Mouse (Mus musculus) liver, embryonic 14.5 days (tissue): ENCODE results near the gene Naa80. TPM values are rescaled to one million over a fixed set of nuclear protein-coding genes. Genes with fewer than 3 reads are reported as not detected.
A peak's percentile ranks its signal among the peaks of the same experiment; 100 is the strongest.

ENCODE experiments used
- ATAC-seq: fragments of 200-750 bp; cut with Nextera tagmentation; 2 replicates; pipeline ENCODE4 v1.8.0; 2017; ENCODE audit warnings: moderate number of reproducible peaks, mild to moderate bottlenecking, moderate library complexity; ENCODE audit not compliant: insufficient read depth
- DNase-seq, 3 experiments: peaks; one replicate each; pipeline ENCODE4 v3.0.0-alpha.2; 2012 to 2013; ENCODE audit warnings: low read depth in 3 of 3, low spot score in 3 of 3
- H3K27ac ChIP-seq: fragments of 300-500 bp; sonication (generic); 2 replicates; pipeline ENCODE4 v1.5.1; 2014; ENCODE audit warnings: moderate library complexity, mild to moderate bottlenecking, control low read depth, inconsistent platforms
- H3K27me3 ChIP-seq: fragments of 300-500 bp; sonication (generic); 2 replicates; pipeline ENCODE4 v1.6.1; 2014; ENCODE audit warnings: mild to moderate bottlenecking, low read length, moderate library complexity; ENCODE audit not compliant: control insufficient read depth, insufficient read depth
- H3K36me3 ChIP-seq: fragments of 300-500 bp; sonication (generic); replicated peaks from 2 replicates; pipeline ENCODE4 v1.6.1; 2014; ENCODE audit warnings: low read depth; ENCODE audit not compliant: control insufficient read depth, insufficient read depth
- H3K4me1 ChIP-seq, 2 experiments: fragments of 200-500 bp in 1 of 2; fragments of 300-500 bp in 1 of 2; sonication (generic) in 1 of 2; replicated peaks; 2 replicates each; pipeline ENCODE4 v1.6.1; 2012 to 2014; ENCODE audit warnings: antibody characterized with exemption in 1 of 2, inconsistent platforms in 1 of 2, low read length in 1 of 2; ENCODE audit not compliant: control insufficient read depth in 2 of 2, insufficient read depth in 2 of 2
- H3K4me2 ChIP-seq: fragments of 300-500 bp; sonication (generic); 2 replicates; pipeline ENCODE4 v1.6.1; 2014; ENCODE audit warnings: low read depth, mild to moderate bottlenecking, control low read depth, moderate library complexity
- H3K4me3 ChIP-seq, 2 experiments: fragments of 200-500 bp in 1 of 2; fragments of 300-500 bp in 1 of 2; sonication (generic) in 1 of 2; 2 replicates each; pipeline ENCODE4 v1.5.1; 2012 to 2014; ENCODE audit warnings: low read depth in 2 of 2, low read length in 2 of 2, mild to moderate bottlenecking in 2 of 2, control low read depth in 1 of 2, inconsistent platforms in 1 of 2, moderate library complexity in 1 of 2; ENCODE audit not compliant: insufficient read depth in 1 of 2
- H3K9ac ChIP-seq: fragments of 300-500 bp; sonication (generic); replicated peaks from 2 replicates; pipeline ENCODE4 v1.6.1; 2014; ENCODE audit warnings: mild to moderate bottlenecking, control low read depth, moderate library complexity
- H3K9me3 ChIP-seq: fragments of 300-500 bp; sonication (generic); 2 replicates; pipeline ENCODE4 v1.6.1; 2016; ENCODE audit warnings: low read length, mixed read lengths; ENCODE audit not compliant: control insufficient read depth
- CTCF ChIP-seq: IDR thresholded peaks from 2 replicates; pipeline ENCODE4 v1.5.1; 2016; ENCODE audit warnings: antibody characterized with exemption, low read depth, control low read depth
- EP300 ChIP-seq: IDR thresholded peaks from 2 replicates; pipeline ENCODE4 v1.6.1; 2016; ENCODE audit warnings: antibody characterized with exemption, low read depth
- WGBS: fragments of 180-500 bp; shearing (Covaris S2); extraction: QIAGEN DNeasy Blood & Tissue Kit; methylation state at CpG from one replicate; pipeline ENCODE4 v1.1.7; 2014; ENCODE audit not compliant: insufficient replicate concordance; 5-methylcytosine and 5-hydroxymethylcytosine counted together
- polyA plus RNA-seq, 2 experiments: library from polyadenylated mRNA; depleted of rRNA in 1 of 2; stranded (reverse) in 1 of 2; unstranded in 1 of 2; fragments of >200 nt; fragmentation: Nextera tagmentation in 1 of 2; extraction: Ambion mirVana in 1 of 2; gene quantifications; 2 replicates each; pipeline versions ENCODE4 v1.2.1 to v1.2.3; 2012 to 2014

The Naa80 gene
- polyA plus RNA-seq, 2 experiments = 8.9 to 11.4 TPM

DNA sequence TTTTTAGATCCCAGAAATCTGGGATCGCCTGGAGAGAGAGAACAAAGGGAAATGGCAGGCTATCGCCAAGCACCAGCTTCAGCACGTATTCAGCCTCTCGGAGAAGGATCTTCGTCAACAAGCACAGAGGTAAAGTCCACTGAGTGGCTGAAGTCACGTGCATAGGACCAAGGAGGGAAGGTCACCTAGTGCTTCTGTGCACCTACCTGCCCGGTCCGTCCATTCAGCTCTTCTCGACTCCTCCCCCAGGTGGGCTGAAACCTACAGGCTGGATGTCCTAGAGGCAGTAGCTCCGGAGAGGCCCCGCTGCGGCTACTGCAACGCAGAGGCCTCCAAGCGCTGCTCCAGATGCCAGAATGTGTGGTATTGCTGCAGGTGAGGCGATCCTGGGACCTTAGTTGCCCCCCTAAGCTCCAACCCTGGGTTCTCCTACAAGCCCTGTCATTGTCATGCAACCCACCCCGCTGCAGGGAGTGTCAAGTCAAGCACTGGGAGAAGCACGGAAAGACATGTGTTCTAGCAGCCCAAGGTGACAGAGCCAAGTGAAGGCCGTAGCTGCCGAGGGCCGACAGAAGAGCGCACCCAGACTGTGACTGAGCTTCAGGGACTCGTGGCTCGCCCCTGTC is 28.1 kb upstream of the Naa80 start:
- no peak for TF ChIP-seq EP300
- TF ChIP-seq CTCF = no peak
- DNase-seq (no peak), ATAC-seq (no peak)
- Histone ChIP-seq H3K4me2 (peak overlapping the region; percentile 67), H3K27ac (no peak overlapping the region), H3K4me1 (peaks cover 31 to 38% of the 10 kb centered on the region in 2 experiments), H3K4me3 (peak overlapping the region in 1 of 2 experiments; percentile 39; a peak in 2 of 4 replicates), H3K9me3 (no peaks in the 10 kb centered on the region), H3K9ac (no peak overlapping the region), H3K36me3 (no peaks in the 10 kb centered on the region), H3K27me3 (peaks cover 3% of the 10 kb centered on the region; the same call in 1 of the 2 replicates)
- WGBS = 39% methylated on average over 23 of the region's 23 CpGs

DNA sequence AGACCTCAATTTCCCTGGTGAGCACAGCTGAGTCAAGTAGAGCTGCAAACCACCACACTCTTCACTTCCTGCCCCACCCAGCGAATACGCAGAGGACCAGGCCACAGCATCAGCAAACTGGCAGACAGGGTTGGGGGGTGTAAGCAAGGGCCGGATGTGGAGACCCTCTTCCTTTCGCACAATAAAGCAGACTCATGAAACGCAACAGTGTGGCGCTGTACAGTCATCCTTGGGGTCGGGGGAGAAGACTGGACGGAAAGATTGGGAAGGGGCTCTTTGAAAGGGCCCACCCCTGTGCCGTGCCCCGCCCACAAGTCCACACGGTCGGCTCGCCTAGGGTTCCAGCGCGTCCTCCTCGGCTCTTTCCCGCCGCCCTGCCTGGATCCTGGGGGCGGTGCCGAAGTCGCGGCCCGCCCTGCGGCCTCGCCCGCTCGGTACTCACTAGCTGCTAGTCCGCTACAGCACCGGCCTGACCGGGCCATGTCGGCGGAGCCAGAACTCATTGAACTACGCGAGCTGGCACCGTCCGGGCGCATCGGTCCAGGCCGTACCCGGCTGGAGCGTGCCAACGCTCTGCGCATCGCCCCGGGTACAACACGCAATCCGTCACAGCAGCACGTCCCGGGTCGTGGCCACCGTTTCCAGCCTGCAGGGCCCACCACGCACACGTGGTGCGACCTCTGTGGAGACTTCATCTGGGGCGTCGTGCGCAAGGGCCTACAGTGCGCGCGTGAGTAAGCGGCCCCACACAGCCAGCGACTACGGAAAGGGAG is 27.4 kb upstream of the Naa80 start, which contains the start of gene Rassf1:
TSS of gene Rassf1 (plus strand) at position 439 of the 773 bp plus-strand sequence.
- TF ChIP-seq CTCF = peak; percentile 5; the same call in 1 of the 2 replicates
- TF ChIP-seq EP300 = no peak
- H3K4me3 ChIP-seq = peak within 1 kb of the TSS; percentile 39 to 41
- peaks cover 34 to 45% of the 10 kb centered on the region in 2 experiments for H3K4me1 ChIP-seq
- no peaks in the 10 kb centered on the region for H3K9me3 ChIP-seq
- peaks cover 3% of the 10 kb centered on the region; the same call in 1 of the 2 replicates for H3K27me3 ChIP-seq
- WGBS = 1% methylated on average over 63 of the region's 63 CpGs
- ATAC-seq = peak; percentile 27
- peak within 1 kb of the TSS; percentile 67 for H3K4me2 ChIP-seq
- DNase-seq = no peak
- H3K27ac ChIP-seq = no peak within 1 kb of the TSS
- peak within 1 kb of the TSS; percentile 58 for H3K9ac ChIP-seq
- H3K36me3 ChIP-seq = no peaks in the 10 kb centered on the region

DNA sequence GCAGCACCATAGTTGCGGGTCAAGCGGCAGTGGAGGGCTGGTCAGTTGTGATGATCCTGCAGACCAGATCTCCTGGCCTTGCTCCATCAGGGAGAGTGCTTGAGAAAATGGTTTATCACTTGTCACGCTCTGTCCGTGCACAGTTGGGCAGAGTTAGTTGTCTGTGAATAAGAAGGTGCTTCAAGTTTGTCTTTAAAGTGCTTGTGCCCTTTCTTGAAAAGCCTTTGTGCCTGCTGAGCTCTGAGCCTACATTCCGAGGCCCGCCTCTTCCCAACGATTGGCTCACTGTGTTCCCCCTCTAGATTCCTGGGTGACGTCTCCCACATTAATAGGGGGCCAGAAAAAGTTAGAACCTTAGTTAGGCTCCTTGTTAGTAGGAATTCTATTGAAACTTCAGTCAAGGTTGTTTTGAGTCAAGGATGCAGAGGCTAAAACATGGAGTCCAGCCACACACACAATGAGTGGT is 26.8 kb upstream of the Naa80 start:
- DNase-seq = no peak
- 29% methylated on average over 8 of the region's 8 CpGs for WGBS
- Histone ChIP-seq H3K9ac (peak overlapping the region; percentile 58), H3K4me3 (peak overlapping the region; percentile 39 to 41), H3K36me3 (peaks cover 3% of the 10 kb centered on the region), H3K27ac (no peak overlapping the region), H3K27me3 (peaks cover 3% of the 10 kb centered on the region; the same call in 1 of the 2 replicates), H3K4me2 (peak overlapping the region; percentile 67), H3K4me1 (peaks cover 36 to 46% of the 10 kb centered on the region in 2 experiments), H3K9me3 (no peaks in the 10 kb centered on the region)
- TF ChIP-seq EP300 = no peak
- TF ChIP-seq CTCF = no peak
- ATAC-seq = no peak

DNA sequence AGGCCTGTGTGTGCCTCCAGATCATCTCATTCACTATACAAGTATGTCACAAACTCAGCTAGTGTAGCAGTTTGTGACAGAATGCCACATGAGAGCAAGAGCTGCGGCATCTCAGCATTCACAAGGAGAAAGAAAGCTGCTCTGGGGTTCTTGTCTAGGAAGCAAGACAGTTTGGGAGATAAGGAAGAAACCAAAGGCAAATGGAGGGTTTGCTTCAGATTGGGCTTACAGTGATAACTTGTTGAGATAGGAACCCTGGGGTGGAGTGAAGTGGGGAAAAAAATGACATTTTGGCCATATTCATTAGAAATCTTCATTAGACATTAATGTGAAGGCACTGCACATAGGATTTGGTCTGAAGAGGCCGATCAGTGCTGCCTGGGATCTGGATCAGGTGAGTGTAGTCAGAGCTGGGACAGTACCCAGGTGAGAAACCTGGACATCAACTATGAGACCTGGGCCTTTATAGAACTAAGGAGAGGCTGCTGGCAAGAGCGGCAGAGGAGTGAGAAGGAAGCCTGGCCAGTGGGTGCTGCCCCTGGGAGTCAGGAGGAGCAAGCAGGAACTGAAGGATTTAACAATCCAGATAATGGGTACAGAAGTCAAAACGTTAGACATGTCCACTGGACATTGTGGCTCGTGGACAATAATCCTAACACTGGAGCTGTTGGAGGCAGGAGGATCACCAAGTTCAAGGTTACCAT is 25.8 kb upstream of the Naa80 start:
- no peak overlapping the region for H3K27ac ChIP-seq
- WGBS = 49% methylated on average over 5 of the region's 5 CpGs
- no peak for TF ChIP-seq CTCF
- no peak for TF ChIP-seq EP300
- peak overlapping the region; percentile 90 for H3K4me2 ChIP-seq
- H3K36me3 ChIP-seq = peaks cover 12% of the 10 kb centered on the region
- no peak overlapping the region for H3K9ac ChIP-seq
- H3K27me3 ChIP-seq = peaks cover 3% of the 10 kb centered on the region; the same call in 1 of the 2 replicates
- DNase-seq (no peak), ATAC-seq (no peak)
- H3K9me3 ChIP-seq = no peaks in the 10 kb centered on the region
- H3K4me3 ChIP-seq = no peak overlapping the region
- H3K4me1 ChIP-seq = peaks cover 35 to 42% of the 10 kb centered on the region in 2 experiments
